Mouse (Mus musculus): ENCODE measurements around the gene Rassf6.

GRCm38 (mm10) chr5:90647473-90647872, 7.0 kb upstream of the Rassf6 start:
- TF ChIP-seq CTCF (IDR thresholded peaks at IDR 0.05; ENCODE audit: low read depth) (no peak), EP300 (IDR thresholded peaks at IDR 0.05; ENCODE audit: low read depth) (no peak)
